Mouse (Mus musculus): Measurements from ENCODE around the gene Hs3st5.
"Not testable (repeated sequence)": the region's sequence is repeated elsewhere in the genome, so short reads cannot be mapped to it uniquely, and the experiment has no call there.

DNA sequence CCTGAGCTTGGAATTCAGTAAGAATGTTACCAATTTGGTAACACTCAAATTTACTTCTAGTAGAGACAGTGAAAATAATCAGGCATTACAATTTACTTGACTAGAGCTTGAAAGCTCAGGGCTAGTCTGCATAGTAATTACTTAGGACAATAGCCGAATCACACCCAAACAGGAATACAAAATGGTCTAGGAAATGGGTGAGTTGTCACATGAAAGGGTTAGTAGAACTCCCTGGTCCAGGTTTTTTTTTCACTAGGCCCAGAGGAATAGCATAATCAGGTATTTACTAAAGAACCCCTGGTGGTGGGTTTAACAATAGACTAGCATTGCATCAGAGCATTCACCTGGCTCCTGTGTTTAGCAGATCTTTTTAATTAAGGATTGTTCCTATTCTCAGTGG, 41.1 kb downstream of the Hs3st5 start:
- TF ChIP-seq POLR2A (IDR thresholded peaks at IDR 0.05; ENCODE audit: borderline replicate concordance, extremely low read depth, low read depth, low read length); CTCF (IDR thresholded peaks at IDR 0.05; ENCODE audit: insufficient read depth, low read length): not testable (repeated sequence)
